Mouse (Mus musculus): ENCODE measurements around the gene Kcnk3.
A peak's percentile ranks its signal among the peaks of the same experiment; 100 is the strongest.

Kcnk3 gene

GRCm38 (mm10) chr5:30588301-30588968, 465 bp downstream of the Kcnk3 start:
- DNase-seq (ENCODE audit: low spot score) = no peak

- no peak for DNase-seq (ENCODE audit: low spot score)
Observed at GRCm38 (mm10) chr5:30589069-30589468, 1.1 kb downstream of the Kcnk3 start.

- no peak for DNase-seq (ENCODE audit: low spot score)
Observed at GRCm38 (mm10) chr5:30589546-30589945, 1.6 kb downstream of the Kcnk3 start.

GRCm38 (mm10) chr5:30590231-30590630, 2.3 kb downstream of the Kcnk3 start:
- DNase-seq (ENCODE audit: low spot score) = no peak

GRCm38 (mm10) chr5:30591205-30591731, 3.3 kb downstream of the Kcnk3 start:
- DNase-seq (ENCODE audit: low spot score) = no peak

- DNase-seq (ENCODE audit: low spot score) = no peak
Observed at GRCm38 (mm10) chr5:30591786-30592185, 3.8 kb downstream of the Kcnk3 start.

GRCm38 (mm10) chr5:30592279-30592980, 4.5 kb downstream of the Kcnk3 start:
- DNase-seq (ENCODE audit: low spot score) = no peak

GRCm38 (mm10) chr5:30593360-30593759, 5.4 kb downstream of the Kcnk3 start:
- DNase-seq (ENCODE audit: low spot score) = no peak

- peak; percentile 40 for DNase-seq (ENCODE audit: low spot score)
Observed at GRCm38 (mm10) chr5:30593811-30594504, 6.0 kb downstream of the Kcnk3 start.

- no peak for DNase-seq (ENCODE audit: low spot score)
Observed at GRCm38 (mm10) chr5:30594953-30595560, 7.1 kb downstream of the Kcnk3 start.

- no peak for DNase-seq (ENCODE audit: low spot score)
Observed at GRCm38 (mm10) chr5:30601397-30601796, 13.4 kb downstream of the Kcnk3 start.

GRCm38 (mm10) chr5:30603255-30603654, 15.3 kb downstream of the Kcnk3 start:
- DNase-seq (ENCODE audit: low spot score) = no peak

- no peak for DNase-seq (ENCODE audit: low spot score)
Observed at GRCm38 (mm10) chr5:30603926-30604325, 16.0 kb downstream of the Kcnk3 start.

- no peak for DNase-seq (ENCODE audit: low spot score)
Observed at GRCm38 (mm10) chr5:30604769-30605188, 16.8 kb downstream of the Kcnk3 start.

- no peak for DNase-seq (ENCODE audit: low spot score)
Observed at GRCm38 (mm10) chr5:30605649-30606048, 17.7 kb downstream of the Kcnk3 start.

- DNase-seq (ENCODE audit: low spot score) = no peak
Observed at GRCm38 (mm10) chr5:30606424-30607073, 18.6 kb downstream of the Kcnk3 start.

GRCm38 (mm10) chr5:30609094-30609493, 21.1 kb downstream of the Kcnk3 start:
- no peak for DNase-seq (ENCODE audit: low spot score)

- DNase-seq (ENCODE audit: low spot score) = no peak
Observed at GRCm38 (mm10) chr5:30609918-30610645, 22.1 kb downstream of the Kcnk3 start.

- DNase-seq (ENCODE audit: low spot score) = no peak
Observed at GRCm38 (mm10) chr5:30611091-30611490, 23.1 kb downstream of the Kcnk3 start.

GRCm38 (mm10) chr5:30611689-30612088, 23.7 kb downstream of the Kcnk3 start:
- no peak for DNase-seq (ENCODE audit: low spot score)

GRCm38 (mm10) chr5:30612575-30612974, 24.6 kb downstream of the Kcnk3 start:
- DNase-seq (ENCODE audit: low spot score) = no peak
